Mouse (Mus musculus) left cerebral cortex, postnatal 36 days (tissue): ENCODE measurements at regions not wholly inside any gene's neighbourhood (a gene's known extent, or its start where the extent isn't known, plus 50 kb on each side); places are given as distances from the start of the nearest gene placed in this dataset.

Experiments
- DNase-seq, 2 experiments: peaks; one replicate each; pipeline ENCODE4 v3.0.0; 2021 to 2022; ENCODE audit warnings: low spot score in 2 of 2, mixed read lengths in 1 of 2
- intact Hi-C: fragments of 180-260 bp; cut with DNase I; formaldehyde crosslinking; loops from one replicate; pipeline ENCODE4 v1.15.1; 2025

GRCm38 (mm10) chr17:51683318-51683717 is 149.8 kb downstream of the Satb1 start:
- no peak for DNase-seq
- intact Hi-C loops, result no loop called here

GRCm38 (mm10) chr17:51682368-51682767 is 150.7 kb downstream of the Satb1 start:
- DNase-seq, result no peak
- intact Hi-C loops, result no loop called here

- intact Hi-C loops, result no loop called here
- DNase-seq, result no peak
Measured at GRCm38 (mm10) chr17:51677451-51677850, 155.6 kb downstream of the Satb1 start.

GRCm38 (mm10) chr17:51658408-51658807 is 174.7 kb downstream of the Satb1 start:
- intact Hi-C loops, result no loop called here
- DNase-seq, result no peak

- intact Hi-C loops, result no loop called here
- no peak for DNase-seq
Measured at GRCm38 (mm10) chr17:51653881-51654280, 179.2 kb downstream of the Satb1 start.

- intact Hi-C loops, result no loop called here
- DNase-seq, result no peak
Measured at GRCm38 (mm10) chr17:51651880-51652279, 181.2 kb downstream of the Satb1 start.

- peak; percentile 45 to 54 for DNase-seq
- intact Hi-C loops, result no loop called here
Measured at GRCm38 (mm10) chr17:51649213-51649815, 183.8 kb downstream of the Satb1 start.

GRCm38 (mm10) chr17:51646416-51646815 is 186.7 kb downstream of the Satb1 start:
- intact Hi-C loops, result no loop called here
- no peak for DNase-seq

GRCm38 (mm10) chr17:51645866-51646265 is 187.2 kb downstream of the Satb1 start:
- intact Hi-C loops, result no loop called here
- peak in 1 of 2 experiments; percentile 26 for DNase-seq

GRCm38 (mm10) chr17:51642682-51643081 is 190.4 kb downstream of the Satb1 start:
- no peak for DNase-seq
- intact Hi-C loops, result no loop called here

GRCm38 (mm10) chr17:51635913-51636312 is 197.2 kb downstream of the Satb1 start:
- intact Hi-C loops, result no loop called here
- no peak for DNase-seq

- intact Hi-C loops, result no loop called here
- no peak for DNase-seq
Measured at GRCm38 (mm10) chr17:51631574-51631973, 201.5 kb downstream of the Satb1 start.

GRCm38 (mm10) chr17:51620528-51620927 is 212.6 kb downstream of the Satb1 start:
- no peak for DNase-seq
- intact Hi-C loops, result no loop called here

GRCm38 (mm10) chr17:51585263-51585662 is 247.8 kb downstream of the Satb1 start:
- DNase-seq, result no peak
- intact Hi-C loops, result no loop called here

- DNase-seq, result no peak
- intact Hi-C loops, result no loop called here
Measured at GRCm38 (mm10) chr17:51583984-51584880, 248.9 kb downstream of the Satb1 start.

GRCm38 (mm10) chr17:51583277-51583676 is 249.8 kb downstream of the Satb1 start:
- DNase-seq, result peak; percentile 21 to 31
- intact Hi-C loops, result no loop called here

- no peak for DNase-seq
- intact Hi-C loops, result no loop called here
Measured at GRCm38 (mm10) chr17:51555854-51556253, 277.2 kb downstream of the Satb1 start.

- intact Hi-C loops, result no loop called here
- DNase-seq, result no peak
Measured at GRCm38 (mm10) chr17:51554446-51554845, 278.6 kb downstream of the Satb1 start.

- DNase-seq, result no peak
- intact Hi-C loops, result no loop called here
Measured at GRCm38 (mm10) chr17:51552277-51553015, 280.6 kb downstream of the Satb1 start.

- intact Hi-C loops, result no loop called here
- DNase-seq, result no peak
Measured at GRCm38 (mm10) chr17:51546999-51547398, 286.1 kb downstream of the Satb1 start.
